Mouse (Mus musculus) spleen, adult 2 months (tissue): ENCODE data around the gene Pced1a.

Source experiments
- CTCF ChIP-seq: fragments of 200-500 bp; IDR thresholded peaks from 2 replicates; pipeline ENCODE4 v1.5.1; 2011; ENCODE audit warnings: mild to moderate bottlenecking, inconsistent platforms; ENCODE audit not compliant: insufficient read depth, insufficient read length, insufficient replicate concordance; ENCODE audit errors: extremely low read depth
- POLR2A ChIP-seq: fragments of 200-500 bp; IDR thresholded peaks from 2 replicates; pipeline ENCODE4 v1.6.1; 2011; ENCODE audit warnings: low read depth, low read length, inconsistent platforms

DNA sequence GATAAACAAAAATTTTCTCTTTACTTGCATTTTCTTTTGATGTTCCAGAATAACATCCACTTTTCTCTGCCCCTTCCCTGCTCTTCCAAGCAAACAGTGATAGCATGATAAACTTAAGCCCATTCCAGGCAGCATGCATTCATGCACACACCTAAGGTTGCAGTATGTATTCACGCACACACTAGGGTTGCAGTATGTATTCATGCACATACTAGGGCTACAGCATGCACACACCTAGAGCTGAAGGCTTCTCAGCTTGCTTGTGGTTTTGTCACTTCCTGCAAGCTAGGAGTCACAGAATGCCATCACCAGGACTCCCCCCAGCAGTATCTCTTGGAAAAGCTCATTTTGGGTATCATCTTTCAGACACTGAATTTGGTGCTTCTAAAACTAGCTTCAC lies 12.3 kb upstream of the Pced1a start:
- TF ChIP-seq CTCF (no peak), POLR2A (no peak)
